Mouse (Mus musculus) right cerebral cortex, adult 2 months (tissue): Measurements from ENCODE around the gene Mrpl36.

Experiments
- DNase-seq, 2 experiments: peaks; one replicate each; pipeline ENCODE4 v3.0.0; 2021 to 2022; ENCODE audit warnings: low spot score in 2 of 2

Gene Mrpl36

GRCm38 (mm10) chr13:73327827-73328698, at the start of gene Mrpl36, which contains the start of gene Ndufs6:
Mrpl36 (plus strand) TSS chr13:73328513.
Ndufs6 (minus strand) TSS chr13:73328542.
- peak; percentile 89 to 92 for DNase-seq

DNA sequence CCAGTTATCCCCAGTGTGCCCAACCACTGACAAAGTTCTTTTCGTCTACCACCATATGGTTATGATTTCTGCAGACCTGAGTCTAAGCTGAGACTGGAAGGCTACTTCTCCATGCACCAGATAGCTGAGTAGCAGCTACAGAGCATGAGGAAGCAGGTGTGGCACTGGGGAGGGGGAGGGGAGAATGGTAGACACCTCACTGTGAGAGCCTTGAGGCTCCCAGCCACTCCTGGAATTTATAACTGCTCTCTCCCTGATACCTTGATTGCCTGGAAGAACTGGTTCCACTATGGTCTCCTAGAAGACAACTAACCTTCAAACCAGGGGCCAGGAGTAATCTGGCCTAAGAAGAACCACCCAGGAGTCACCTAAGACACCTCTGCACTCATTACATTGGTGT, 49.1 kb upstream of the Mrpl36 start:
- no peak for DNase-seq

DNA sequence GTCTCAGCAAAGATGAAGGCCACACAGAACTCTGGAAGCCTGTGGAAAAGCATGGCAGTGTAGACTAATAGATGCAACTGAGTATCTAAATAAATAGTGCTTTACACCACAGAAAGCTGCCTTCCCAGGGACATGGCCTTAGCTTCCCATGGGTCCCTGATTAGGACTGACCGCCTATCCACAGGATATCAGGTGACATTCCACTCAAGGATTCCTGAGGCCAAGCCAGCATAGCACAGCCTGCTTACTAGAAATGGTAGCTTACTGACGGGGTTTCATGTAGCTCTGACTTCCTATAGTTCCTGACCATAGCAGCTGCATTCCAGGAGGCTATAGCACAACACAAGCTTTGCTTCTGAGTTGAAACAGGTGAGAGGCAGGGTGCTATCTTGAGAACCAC, 45.9 kb upstream of the Mrpl36 start:
- DNase-seq, result no peak

DNA sequence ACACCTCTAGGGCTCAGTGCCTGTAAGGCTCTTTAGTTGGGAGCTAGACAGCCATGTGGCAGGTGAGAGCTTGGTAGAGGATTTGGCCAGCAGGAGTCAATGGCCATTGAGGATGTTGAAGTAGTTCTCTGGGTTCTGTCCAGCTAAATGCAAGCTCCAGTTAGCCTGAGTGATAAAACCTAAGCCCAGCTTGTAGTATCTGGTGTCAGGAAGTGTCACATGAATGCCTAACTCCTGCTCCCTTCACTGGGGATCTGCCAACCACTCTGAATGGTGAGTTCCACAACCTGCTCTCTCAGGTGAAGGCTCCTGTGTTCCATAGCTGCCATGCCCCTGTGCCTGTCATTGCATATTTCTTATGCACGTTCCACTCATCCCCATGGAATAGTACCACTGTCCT, 44.8 kb upstream of the Mrpl36 start:
- no peak for DNase-seq

- no peak for DNase-seq
Observed at GRCm38 (mm10) chr13:73290206-73290605, 38.1 kb upstream of the Mrpl36 start.

- DNase-seq, result no peak
Observed at GRCm38 (mm10) chr13:73291102-73291501, 37.2 kb upstream of the Mrpl36 start.

DNA sequence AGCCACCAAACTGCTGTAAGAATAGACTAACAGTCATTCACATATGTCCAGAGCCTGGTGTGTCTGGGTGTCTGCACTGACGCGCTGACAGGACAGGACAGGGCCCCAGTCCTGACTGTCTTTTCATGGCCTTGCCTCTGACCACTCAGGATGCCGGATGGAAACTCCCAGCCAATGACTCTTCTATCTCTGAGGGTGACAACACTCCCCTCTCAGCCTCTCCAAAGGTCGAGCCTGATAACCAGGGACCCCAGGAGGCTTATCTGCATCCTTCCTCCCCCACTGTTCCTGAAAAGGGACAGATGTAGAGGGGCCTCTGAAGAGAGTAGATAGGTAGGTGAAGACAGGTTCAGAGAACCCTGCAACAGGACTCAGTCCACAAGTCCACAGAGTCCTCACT, 29.6 kb upstream of the Mrpl36 start:
- no peak for DNase-seq

GRCm38 (mm10) chr13:73299322-73299721, 29.0 kb upstream of the Mrpl36 start:
- DNase-seq, result no peak

GRCm38 (mm10) chr13:73304729-73305128, 23.6 kb upstream of the Mrpl36 start:
- DNase-seq, result no peak

- DNase-seq, result no peak
Observed at GRCm38 (mm10) chr13:73305398-73306084, 22.8 kb upstream of the Mrpl36 start.

DNA sequence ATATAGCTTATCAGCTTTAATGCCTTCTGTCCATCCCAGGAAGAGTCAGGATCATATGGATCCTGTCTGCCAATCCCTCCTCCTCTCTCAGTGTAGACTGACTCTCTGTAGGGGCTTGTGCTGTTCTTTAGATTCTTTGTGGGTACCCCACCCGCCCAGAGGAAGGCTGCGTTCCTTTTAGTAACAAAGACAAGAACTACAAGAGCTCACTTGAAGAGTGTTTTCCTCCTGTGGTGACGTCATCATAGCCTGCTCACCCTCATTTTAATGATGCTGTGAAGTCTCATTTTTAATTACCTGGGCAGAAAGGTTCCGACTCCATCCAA, 22.3 kb upstream of the Mrpl36 start:
- no peak for DNase-seq

GRCm38 (mm10) chr13:73306430-73306829, 21.9 kb upstream of the Mrpl36 start:
- DNase-seq, result no peak

- peak in 1 of 2 experiments; percentile 19 for DNase-seq
Observed at GRCm38 (mm10) chr13:73310183-73310929, 18.0 kb upstream of the Mrpl36 start.

DNA sequence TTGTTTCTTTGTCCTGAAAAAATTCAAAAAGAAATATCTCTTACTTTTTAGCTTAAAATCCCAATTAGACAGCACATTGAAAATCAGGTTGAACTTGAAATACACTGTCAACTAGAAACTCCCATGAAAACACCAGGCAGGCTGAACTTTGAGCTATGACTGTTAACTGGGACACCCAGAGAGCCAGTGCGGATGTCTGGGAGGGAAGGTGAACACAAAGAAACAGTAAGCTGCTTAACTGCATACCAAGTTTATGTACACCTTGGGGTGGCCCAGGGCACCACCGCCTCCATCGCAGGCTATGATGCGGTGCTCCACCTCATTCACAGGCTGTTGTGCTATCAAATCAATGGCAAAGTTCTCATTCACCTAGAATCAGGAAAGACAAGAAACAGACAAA, 8.3 kb upstream of the Mrpl36 start:
- DNase-seq, result no peak

GRCm38 (mm10) chr13:73322626-73323025, 5.7 kb upstream of the Mrpl36 start:
- DNase-seq, result no peak

GRCm38 (mm10) chr13:73323406-73323805, 4.9 kb upstream of the Mrpl36 start:
- no peak for DNase-seq

DNA sequence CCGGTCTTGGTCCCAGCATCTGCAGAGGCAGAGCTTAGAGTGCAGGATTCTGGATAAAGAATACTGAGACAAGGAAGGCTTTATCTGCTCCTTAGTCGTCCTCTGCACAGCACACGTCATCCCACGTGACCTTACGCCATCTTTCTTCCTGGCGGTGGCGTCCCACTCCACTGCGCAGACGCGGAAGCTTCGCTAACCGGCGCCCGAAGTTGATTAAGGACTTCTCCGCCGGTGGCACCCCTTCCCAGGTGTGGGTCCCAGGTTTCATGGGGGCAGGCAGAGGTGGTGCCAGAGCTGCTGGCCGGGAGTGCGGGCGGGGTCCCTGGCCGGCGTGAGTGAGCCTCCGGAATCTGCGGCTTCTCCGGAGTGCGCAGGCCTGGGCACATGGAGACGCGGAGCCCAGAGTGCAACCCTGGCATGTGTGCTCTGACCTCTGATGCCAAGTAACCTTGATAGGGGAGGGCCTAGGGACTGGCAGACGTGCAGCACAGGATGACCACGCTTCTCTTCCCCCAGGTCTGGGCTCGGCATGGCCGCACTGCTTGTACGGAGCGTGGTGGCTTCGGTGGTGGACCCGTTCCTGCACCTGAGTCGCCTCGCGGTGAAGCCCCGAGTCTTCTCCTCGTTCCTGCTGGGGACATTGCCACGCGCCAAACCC, 2.7 kb downstream of the Mrpl36 start:
- DNase-seq, result peak; percentile 90 to 92

- no peak for DNase-seq
Observed at GRCm38 (mm10) chr13:73331736-73332135, 3.4 kb downstream of the Mrpl36 start.

- no peak for DNase-seq
Observed at GRCm38 (mm10) chr13:73336753-73337152, 8.4 kb downstream of the Mrpl36 start.

DNA sequence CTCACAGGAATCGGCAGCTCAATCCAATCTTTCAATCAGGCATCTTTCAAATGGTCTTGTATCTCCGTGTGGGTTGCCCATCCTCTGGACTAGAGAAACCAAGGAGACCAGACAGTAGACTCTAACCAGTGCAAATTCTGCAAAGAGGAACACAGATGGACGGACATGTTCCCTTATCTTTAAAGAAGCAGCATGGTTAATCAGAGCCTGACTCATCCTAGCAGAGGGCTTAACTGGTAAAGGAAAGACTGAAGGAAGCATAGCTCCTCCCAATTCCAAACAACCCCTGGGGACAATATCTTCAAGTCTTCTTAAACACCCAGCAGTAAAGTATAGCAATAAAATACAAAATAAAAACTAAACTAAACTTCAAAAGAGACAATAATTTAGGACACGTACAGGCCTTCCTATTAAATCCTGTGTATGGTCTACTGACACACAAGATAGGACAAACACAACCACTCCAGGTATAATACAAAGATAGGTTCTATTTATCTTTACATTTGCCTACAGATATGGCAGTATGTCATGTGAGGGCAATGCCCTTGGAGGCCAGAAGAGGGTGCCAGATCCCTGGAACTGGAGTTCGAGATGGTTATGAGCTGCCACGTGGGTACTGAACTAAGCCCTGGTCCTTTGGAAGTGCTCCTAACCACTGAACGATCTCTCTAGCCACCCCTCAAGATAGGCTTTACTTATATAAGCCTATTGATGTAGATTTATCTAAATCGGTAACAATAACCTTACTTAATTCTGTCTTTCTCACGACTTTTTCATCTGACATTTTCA, 17.0 kb downstream of the Mrpl36 start:
- no peak for DNase-seq

DNA sequence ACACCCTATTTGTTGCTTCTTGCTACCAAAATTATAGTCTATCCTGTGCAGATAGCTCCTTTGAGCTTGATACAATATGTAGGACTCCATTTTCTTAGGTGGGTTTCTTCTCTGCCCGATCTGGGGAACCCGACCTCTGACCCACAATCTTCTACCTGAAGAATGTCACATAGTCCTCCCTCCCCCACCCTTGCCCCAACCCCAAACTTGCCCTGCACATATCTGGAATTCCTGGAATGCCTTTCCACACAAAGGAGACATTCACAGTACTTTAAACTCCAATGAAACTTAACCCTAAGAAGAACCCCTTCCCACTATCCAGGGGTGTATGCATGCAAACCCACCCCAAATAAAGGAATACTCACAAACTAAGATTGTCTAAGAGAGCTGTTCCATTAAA, 17.8 kb downstream of the Mrpl36 start:
- no peak for DNase-seq
